Mouse (Mus musculus) lung, embryonic 15.5 days (tissue): ENCODE data around the gene Nav3. TPM values are rescaled to one million over a fixed set of nuclear protein-coding genes. Genes with fewer than 3 reads are reported as not detected.
A peak's percentile ranks its signal among the peaks of the same experiment; 100 is the strongest.
"Not testable (repeated sequence)": the region's sequence is repeated elsewhere in the genome, so short reads cannot be mapped to it uniquely, and the experiment has no call there.

ENCODE experiments used
- ATAC-seq: fragments of 200-750 bp; cut with Nextera tagmentation; 2 replicates; pipeline ENCODE4 v1.8.0; 2017; ENCODE audit warnings: moderate number of reproducible peaks, borderline replicate concordance; ENCODE audit not compliant: low FRiP score, low TSS enrichment; ENCODE audit errors: extremely low read depth
- H3K27ac ChIP-seq: fragments of 300-500 bp; sonication (generic); 2 replicates; pipeline ENCODE4 v1.5.1; 2015; ENCODE audit warnings: moderate library complexity, mild to moderate bottlenecking, inconsistent platforms
- H3K27me3 ChIP-seq: fragments of 300-500 bp; sonication (generic); 2 replicates; pipeline ENCODE4 v1.6.1; 2015; ENCODE audit warnings: inconsistent platforms
- H3K36me3 ChIP-seq: fragments of 300-500 bp; sonication (generic); 2 replicates; pipeline ENCODE4 v1.6.1; 2015; ENCODE audit warnings: inconsistent platforms
- H3K4me1 ChIP-seq: fragments of 300-500 bp; sonication (generic); 2 replicates; pipeline ENCODE4 v1.6.1; 2015; ENCODE audit warnings: inconsistent platforms
- H3K4me2 ChIP-seq: fragments of 300-500 bp; sonication (generic); 2 replicates; pipeline ENCODE4 v1.6.1; 2015; ENCODE audit warnings: inconsistent platforms, mild to moderate bottlenecking, moderate library complexity
- H3K4me3 ChIP-seq: fragments of 300-500 bp; sonication (generic); 2 replicates; pipeline ENCODE4 v1.5.1; 2015; ENCODE audit warnings: mild to moderate bottlenecking, inconsistent platforms
- H3K9ac ChIP-seq: fragments of 300-500 bp; sonication (generic); 2 replicates; pipeline ENCODE4 v1.6.1; 2015; ENCODE audit warnings: inconsistent platforms
- H3K9me3 ChIP-seq: fragments of 300-500 bp; sonication (generic); 2 replicates; pipeline ENCODE4 v1.6.1; 2016; ENCODE audit warnings: inconsistent platforms
- WGBS: fragments of 180-500 bp; shearing (Covaris S2); methylation state at CpG from one replicate; pipeline ENCODE4 v1.1.7; 2015; 5-methylcytosine and 5-hydroxymethylcytosine counted together
- polyA plus RNA-seq: library from polyadenylated mRNA; unstranded; fragments of >200 nt; fragmentation: Nextera tagmentation; extraction: Ambion mirVana; gene quantifications from 2 replicates; pipeline ENCODE4 v1.2.1, GENCODE M21; 2015

The Nav3 gene
- polyA plus RNA-seq, 1 experiment from 2014 or later, result 1.8 TPM

- Histone ChIP-seq H3K36me3 (no peaks in the 10 kb centered on the region), H3K9me3 (no peaks in the 10 kb centered on the region), H3K4me1 (no peaks in the 10 kb centered on the region), H3K27ac (no peak overlapping the region), H3K9ac (no peak overlapping the region), H3K4me3 (no peak overlapping the region), H3K27me3 (no peaks in the 10 kb centered on the region), H3K4me2 (no peak overlapping the region)
- WGBS, result 38% methylated on average over 4 of the region's 4 CpGs
- no peak for ATAC-seq
These were observed 436.6 kb downstream of the Nav3 start for GRCm38 (mm10) chr10:110019266-110019866.

- H3K36me3 ChIP-seq, H3K4me1 ChIP-seq, H3K4me3 ChIP-seq, H3K4me2 ChIP-seq, H3K27ac ChIP-seq, ATAC-seq, H3K27me3 ChIP-seq, H3K9me3 ChIP-seq, H3K9ac ChIP-seq: not testable (repeated sequence)
- WGBS, result 70% methylated on average over 5 of the region's 5 CpGs
These were observed 454.7 kb downstream of the Nav3 start for GRCm38 (mm10) chr10:110001328-110001727.

DNA sequence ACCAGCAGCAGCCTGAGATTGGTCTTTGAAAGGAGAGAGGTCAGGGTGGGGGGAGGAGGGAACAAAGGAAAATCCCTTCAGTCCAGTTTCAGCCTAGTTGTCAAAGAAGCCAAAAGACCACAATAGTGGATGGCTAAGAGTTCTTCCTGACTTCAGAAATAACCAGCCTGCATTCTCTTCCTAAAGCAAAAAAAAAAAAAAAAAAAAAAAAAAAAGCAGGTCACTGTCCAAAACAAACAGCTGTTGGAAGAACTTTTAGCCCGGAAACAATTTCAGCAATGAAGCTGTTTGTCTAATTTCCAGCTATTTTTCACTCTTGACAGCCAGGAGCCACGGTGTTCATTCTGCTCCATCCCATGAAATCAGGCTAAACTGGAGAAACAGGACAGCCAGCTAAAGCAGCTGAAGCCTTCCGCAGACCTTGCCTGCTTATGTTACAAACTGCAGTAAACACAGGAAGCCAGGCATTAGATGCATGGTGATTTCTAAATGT, 455.2 kb downstream of the Nav3 start:
- peak; percentile 57; the same call in 1 of the 2 replicates for ATAC-seq
- Histone ChIP-seq H3K27me3 (no peaks in the 10 kb centered on the region), H3K9me3 (no peaks in the 10 kb centered on the region), H3K27ac (no peak overlapping the region), H3K4me3 (no peak overlapping the region), H3K4me2 (peak overlapping the region; percentile 6; the same call in 1 of the 2 replicates), H3K36me3 (no peaks in the 10 kb centered on the region), H3K9ac (no peak overlapping the region), H3K4me1 (no peaks in the 10 kb centered on the region)
- WGBS, result 12% methylated on average over 3 of the region's 3 CpGs

- H3K9ac ChIP-seq, result no peak overlapping the region
- H3K27me3 ChIP-seq, result no peaks in the 10 kb centered on the region
- H3K9me3 ChIP-seq, result no peaks in the 10 kb centered on the region
- H3K4me2 ChIP-seq, result no peak overlapping the region
- no peaks in the 10 kb centered on the region for H3K36me3 ChIP-seq
- ATAC-seq, result no peak
- 71% methylated on average over 10 of the region's 10 CpGs for WGBS
- H3K27ac ChIP-seq, result no peak overlapping the region
- H3K4me1 ChIP-seq, result no peaks in the 10 kb centered on the region
- H3K4me3 ChIP-seq, result no peak overlapping the region
These were observed 456.1 kb downstream of the Nav3 start for GRCm38 (mm10) chr10:109999904-110000303.

DNA sequence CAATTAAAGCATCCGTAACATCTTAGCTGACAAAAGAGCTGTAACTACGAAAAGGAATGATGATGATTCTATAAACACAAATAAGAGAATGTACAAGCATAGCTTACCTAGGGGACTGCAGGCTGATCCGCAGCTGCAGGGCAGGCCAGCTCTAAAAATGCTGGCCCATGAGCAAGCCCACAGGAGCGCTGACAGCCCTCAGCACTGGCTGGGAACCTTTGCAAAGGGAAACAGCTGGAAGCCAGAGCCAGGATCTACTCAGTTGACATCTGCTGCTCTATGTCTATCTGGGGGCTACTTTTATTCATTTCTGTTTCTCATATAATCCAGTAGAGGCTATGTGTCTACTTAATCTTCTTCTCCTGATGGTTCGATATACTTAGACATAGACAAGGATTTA, 461.7 kb downstream of the Nav3 start:
- Histone ChIP-seq H3K27me3 (no peaks in the 10 kb centered on the region), H3K4me3 (no peak overlapping the region), H3K9me3 (no peaks in the 10 kb centered on the region), H3K27ac (no peak overlapping the region), H3K36me3 (no peaks in the 10 kb centered on the region), H3K4me1 (no peaks in the 10 kb centered on the region), H3K4me2 (no peak overlapping the region), H3K9ac (no peak overlapping the region)
- 71% methylated on average over 5 of the region's 5 CpGs for WGBS
- no peak for ATAC-seq

GRCm38 (mm10) chr10:109985824-109986485, 470.0 kb downstream of the Nav3 start:
- Histone ChIP-seq H3K36me3 (no peaks in the 10 kb centered on the region), H3K27ac (no peak overlapping the region), H3K9ac (no peak overlapping the region), H3K4me1 (no peaks in the 10 kb centered on the region), H3K4me3 (no peak overlapping the region), H3K9me3 (no peaks in the 10 kb centered on the region), H3K27me3 (no peaks in the 10 kb centered on the region), H3K4me2 (no peak overlapping the region)
- WGBS, result 66% methylated on average over 8 of the region's 8 CpGs
- ATAC-seq, result no peak

DNA sequence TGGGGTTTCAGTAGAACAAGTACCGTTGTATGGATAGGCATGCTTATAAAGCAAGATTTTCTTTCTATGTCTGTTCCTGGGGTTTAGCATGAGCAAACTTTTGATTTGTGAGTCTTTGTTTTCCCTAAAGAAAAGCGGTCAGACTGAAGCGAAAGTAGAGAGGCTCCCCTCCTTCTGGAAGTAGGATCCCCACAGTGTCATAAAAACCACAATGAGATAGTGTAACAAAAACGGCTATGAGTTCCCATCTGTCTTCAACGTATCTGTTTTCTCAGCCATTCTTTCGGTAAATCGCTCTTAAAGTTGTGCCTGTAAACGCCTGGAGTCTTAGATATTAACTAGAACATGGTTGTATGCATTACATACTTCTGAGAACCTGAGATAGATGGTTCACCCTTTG, 479.7 kb downstream of the Nav3 start:
- no peaks in the 10 kb centered on the region for H3K36me3 ChIP-seq
- H3K27me3 ChIP-seq, result no peaks in the 10 kb centered on the region
- H3K4me1 ChIP-seq, result no peaks in the 10 kb centered on the region
- no peaks in the 10 kb centered on the region for H3K9me3 ChIP-seq
- H3K4me3 ChIP-seq, result no peak overlapping the region
- no peak overlapping the region for H3K27ac ChIP-seq
- no peak overlapping the region for H3K4me2 ChIP-seq
- H3K9ac ChIP-seq, result no peak overlapping the region
- 86% methylated on average over 8 of the region's 8 CpGs for WGBS
- no peak for ATAC-seq

DNA sequence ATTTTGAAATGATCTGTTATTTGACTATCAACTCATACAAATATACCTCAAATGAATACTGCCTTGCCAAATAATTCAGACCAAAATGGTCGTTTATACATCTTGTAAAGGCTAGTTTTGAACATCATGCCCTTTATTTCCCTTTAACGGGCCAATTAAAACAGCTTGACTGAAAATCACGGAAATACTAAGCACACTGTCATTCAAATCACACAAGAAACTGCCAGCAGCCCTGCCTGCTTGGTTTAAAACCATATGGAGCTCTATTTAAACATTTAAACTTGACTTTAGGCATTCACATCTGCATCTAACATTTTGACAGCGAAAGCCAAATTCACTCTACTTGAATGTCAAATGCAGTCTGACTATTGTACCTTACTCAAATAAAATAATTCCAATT, 481.8 kb downstream of the Nav3 start:
- Histone ChIP-seq H3K4me3 (no peak overlapping the region), H3K4me1 (no peaks in the 10 kb centered on the region), H3K36me3 (no peaks in the 10 kb centered on the region), H3K27ac (no peak overlapping the region), H3K9me3 (no peaks in the 10 kb centered on the region), H3K9ac (no peak overlapping the region), H3K4me2 (no peak overlapping the region), H3K27me3 (no peaks in the 10 kb centered on the region)
- no peak for ATAC-seq
- 75% methylated on average over 4 of the region's 4 CpGs for whole genome bisulfite sequencing

DNA sequence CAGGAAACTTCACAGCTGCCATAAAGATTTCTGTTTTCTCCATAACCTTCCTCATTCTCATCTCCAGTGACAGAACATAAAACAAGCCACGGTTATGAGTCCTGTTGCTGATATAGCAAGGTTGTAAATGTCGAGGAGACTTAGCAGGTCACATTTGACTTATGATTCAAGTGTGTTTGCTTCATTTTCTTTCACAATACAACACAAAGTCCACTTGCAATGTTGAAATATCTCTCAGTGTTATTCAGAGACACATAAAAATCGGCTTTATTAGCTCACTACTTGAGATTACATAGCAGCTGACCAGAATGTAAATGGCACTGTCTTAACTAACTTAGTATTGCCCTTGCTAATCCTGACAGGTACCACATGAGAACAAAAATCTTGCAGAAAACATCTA, 482.5 kb downstream of the Nav3 start:
- no peak for ATAC-seq

DNA sequence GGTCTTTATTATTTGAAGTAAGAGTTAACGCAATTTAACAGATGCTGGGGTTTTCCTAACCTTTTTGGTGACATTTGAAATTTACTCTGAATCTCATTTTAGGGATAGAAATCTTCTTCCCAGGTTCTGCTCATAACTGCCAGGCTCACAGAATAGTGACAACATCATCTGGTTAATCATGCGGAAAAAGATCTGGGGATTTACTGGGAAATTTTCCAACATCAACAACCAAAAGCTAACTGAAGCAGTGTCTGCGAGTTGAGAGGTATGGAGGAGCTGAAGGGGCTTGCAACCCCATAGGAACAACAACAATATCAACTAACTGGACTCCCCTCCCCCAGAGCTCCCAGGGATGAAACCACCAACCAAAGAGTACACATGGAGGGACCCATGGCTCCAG, 505.7 kb downstream of the Nav3 start:
- no peaks in the 10 kb centered on the region for H3K4me1 ChIP-seq
- H3K9me3 ChIP-seq, result no peaks in the 10 kb centered on the region
- WGBS, result 43% methylated on average over 3 of the region's 3 CpGs
- H3K36me3 ChIP-seq, result no peaks in the 10 kb centered on the region
- H3K27me3 ChIP-seq, result no peaks in the 10 kb centered on the region
- H3K27ac ChIP-seq, result no peak overlapping the region
- no peak overlapping the region for H3K4me3 ChIP-seq
- no peak for ATAC-seq
- no peak overlapping the region for H3K9ac ChIP-seq
- no peak overlapping the region for H3K4me2 ChIP-seq

More for the DNA sequence above, 482.5 kb downstream of the Nav3 start:
- Histone ChIP-seq H3K4me1 (no peaks in the 10 kb centered on the region), H3K4me2 (no peak overlapping the region), H3K9ac (no peak overlapping the region), H3K9me3 (no peaks in the 10 kb centered on the region), H3K4me3 (no peak overlapping the region), H3K27ac (no peak overlapping the region), H3K27me3 (no peaks in the 10 kb centered on the region), H3K36me3 (no peaks in the 10 kb centered on the region)
- 56% methylated on average over 3 of the region's 3 CpGs for WGBS

DNA sequence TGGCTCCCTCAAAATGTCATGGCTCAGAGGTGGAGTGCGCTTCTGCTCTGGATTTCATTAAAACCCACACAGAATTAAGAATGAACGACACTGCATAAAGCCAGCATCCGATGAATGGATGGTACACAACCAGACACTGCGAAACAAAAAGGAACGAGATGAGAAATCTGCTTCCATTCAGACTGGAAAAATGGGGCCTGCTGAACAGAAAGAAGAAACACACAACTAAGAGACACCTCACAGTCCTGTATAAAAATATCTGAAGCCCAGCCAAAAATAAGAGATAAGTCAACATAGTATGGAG, 526.7 kb downstream of the Nav3 start:
- no peak overlapping the region for H3K4me2 ChIP-seq
- no peaks in the 10 kb centered on the region for H3K9me3 ChIP-seq
- no peak for ATAC-seq
- no peaks in the 10 kb centered on the region for H3K27me3 ChIP-seq
- no peak overlapping the region for H3K9ac ChIP-seq
- no peak overlapping the region for H3K4me3 ChIP-seq
- H3K4me1 ChIP-seq, result no peaks in the 10 kb centered on the region
- H3K27ac ChIP-seq, result no peak overlapping the region
- WGBS, result 88% methylated on average over 5 of the region's 5 CpGs
- no peaks in the 10 kb centered on the region for H3K36me3 ChIP-seq

- ATAC-seq, result no peak
These were observed 527.3 kb downstream of the Nav3 start for GRCm38 (mm10) chr10:109928547-109929318.

More at GRCm38 (mm10) chr10:109928547-109929318, 527.3 kb downstream of the Nav3 start:
- no peak overlapping the region for H3K27ac ChIP-seq
- H3K9me3 ChIP-seq, result no peaks in the 10 kb centered on the region
- H3K4me1 ChIP-seq, result no peaks in the 10 kb centered on the region
- no peak overlapping the region for H3K4me2 ChIP-seq
- no peak overlapping the region for H3K4me3 ChIP-seq
- H3K27me3 ChIP-seq, result no peaks in the 10 kb centered on the region
- no peak overlapping the region for H3K9ac ChIP-seq
- 69% methylated on average over 8 of the region's 8 CpGs for WGBS
- H3K36me3 ChIP-seq, result no peaks in the 10 kb centered on the region
